Mouse (Mus musculus): ENCODE measurements around the gene Mical3. TPM values are rescaled to one million over a fixed set of nuclear protein-coding genes. Genes with fewer than 3 reads are reported as not detected.

Gene Mical3
- polyA plus RNA-seq, 1 experiment from 2014 or later = 11.9 TPM

GRCm38 (mm10) chr6:120943964-120944363 is 186.8 kb downstream of the Mical3 start:
- Histone ChIP-seq H3K27ac (no peak overlapping the region), H3K36me3 (peaks cover 15% of the 10 kb centered on the region; the same call in 1 of the 2 replicates), H3K4me2 (replicated peaks) (no peak overlapping the region), H3K4me1 (no peaks in the 10 kb centered on the region), H3K9ac (no peak overlapping the region), H3K4me3 (no peak overlapping the region), H3K27me3 (no peaks in the 10 kb centered on the region), H3K9me3 (no peaks in the 10 kb centered on the region)
- 86% methylated on average over 5 of the region's 5 CpGs for WGBS
- no peak for ATAC-seq (ENCODE audit: insufficient number of reproducible peaks, insufficient read depth, low FRiP score, low TSS enrichment)

DNA sequence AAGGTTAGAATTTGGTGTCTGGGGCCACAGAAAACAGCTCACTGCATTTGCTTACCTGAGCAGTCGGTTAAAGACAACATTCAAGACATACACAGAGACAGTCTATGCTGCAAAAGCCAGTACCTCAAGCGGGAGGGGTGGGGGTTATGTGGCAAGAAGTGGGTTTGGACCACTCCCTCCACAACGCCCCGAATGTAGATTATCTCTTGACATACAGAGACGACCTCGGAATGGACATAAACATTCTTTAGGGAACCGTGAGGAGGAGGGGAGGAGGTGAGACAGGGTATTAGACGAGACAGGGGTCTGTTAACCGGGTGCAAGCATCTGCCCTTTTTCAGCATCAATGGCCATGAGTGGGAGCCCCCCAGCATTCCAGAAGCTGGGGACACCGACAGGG is 187.2 kb downstream of the Mical3 start:
- Histone ChIP-seq H3K4me1 (no peaks in the 10 kb centered on the region), H3K4me2 (replicated peaks) (no peak overlapping the region), H3K27me3 (no peaks in the 10 kb centered on the region), H3K27ac (no peak overlapping the region), H3K4me3 (no peak overlapping the region), H3K9ac (no peak overlapping the region), H3K9me3 (no peaks in the 10 kb centered on the region), H3K36me3 (peaks cover 13% of the 10 kb centered on the region; the same call in 1 of the 2 replicates)
- 84% methylated on average over 10 of the region's 10 CpGs for WGBS
- no peak for ATAC-seq (ENCODE audit: insufficient number of reproducible peaks, insufficient read depth, low FRiP score, low TSS enrichment)

DNA sequence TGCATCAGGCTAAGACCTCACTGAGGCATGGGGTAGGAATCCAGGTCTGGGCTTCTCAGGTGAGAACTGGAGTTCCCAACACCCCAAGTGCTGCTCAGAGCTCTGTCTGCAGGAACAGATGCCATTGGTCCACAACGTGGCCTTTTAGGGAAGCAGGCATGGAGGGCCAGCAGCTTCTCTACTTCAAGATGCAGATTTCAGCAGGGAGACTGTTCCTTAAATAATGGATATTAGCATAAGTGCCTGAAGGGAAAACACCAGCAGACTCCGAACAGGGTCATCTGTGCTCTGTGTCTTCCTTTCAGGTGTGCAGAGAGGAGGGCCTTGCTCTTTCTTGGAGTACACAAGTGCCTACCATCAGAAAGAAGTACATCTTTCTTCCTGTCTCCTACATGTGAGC is 187.7 kb downstream of the Mical3 start:
- ATAC-seq (ENCODE audit: insufficient number of reproducible peaks, insufficient read depth, low FRiP score, low TSS enrichment) = no peak
- 73% methylated on average over 2 of the region's 2 CpGs for WGBS

DNA sequence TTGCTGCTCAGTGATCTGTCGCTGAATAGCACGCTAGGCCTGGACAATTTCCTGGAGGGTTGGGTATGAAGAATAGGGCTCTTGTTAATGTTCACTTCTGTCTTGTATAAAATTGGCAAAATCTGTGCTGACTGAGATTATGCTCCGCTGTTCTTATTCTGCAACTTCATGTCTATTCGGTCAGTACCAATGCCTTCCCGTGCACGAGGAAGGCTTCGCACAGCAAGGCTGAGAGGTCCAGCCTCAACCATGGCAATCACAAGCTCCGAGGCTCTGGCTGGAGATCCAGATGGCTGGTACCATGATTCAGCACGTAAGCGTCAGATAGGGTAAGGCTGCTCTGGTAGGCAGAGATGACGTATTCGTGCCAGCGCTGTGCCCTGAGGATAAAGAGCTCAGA is 189.2 kb downstream of the Mical3 start:
- Histone ChIP-seq H3K4me2 (replicated peaks) (no peak overlapping the region), H3K36me3 (0 out of 2 replicates have a peak, but pooled peaks cover 4% of the 10 kb centered on the region), H3K4me3 (no peak overlapping the region), H3K9me3 (no peaks in the 10 kb centered on the region), H3K27ac (no peak overlapping the region), H3K27me3 (no peaks in the 10 kb centered on the region), H3K9ac (no peak overlapping the region), H3K4me1 (no peaks in the 10 kb centered on the region)
- WGBS = 91% methylated on average over 13 of the region's 13 CpGs
- ATAC-seq (ENCODE audit: insufficient number of reproducible peaks, insufficient read depth, low FRiP score, low TSS enrichment) = no peak

More for the DNA sequence above, 187.7 kb downstream of the Mical3 start:
- Histone ChIP-seq H3K9ac (no peak overlapping the region), H3K9me3 (no peaks in the 10 kb centered on the region), H3K36me3 (0 out of 2 replicates have a peak, but pooled peaks cover 9% of the 10 kb centered on the region), H3K4me1 (no peaks in the 10 kb centered on the region), H3K4me2 (replicated peaks) (no peak overlapping the region), H3K27me3 (no peaks in the 10 kb centered on the region), H3K27ac (no peak overlapping the region), H3K4me3 (no peak overlapping the region)

DNA sequence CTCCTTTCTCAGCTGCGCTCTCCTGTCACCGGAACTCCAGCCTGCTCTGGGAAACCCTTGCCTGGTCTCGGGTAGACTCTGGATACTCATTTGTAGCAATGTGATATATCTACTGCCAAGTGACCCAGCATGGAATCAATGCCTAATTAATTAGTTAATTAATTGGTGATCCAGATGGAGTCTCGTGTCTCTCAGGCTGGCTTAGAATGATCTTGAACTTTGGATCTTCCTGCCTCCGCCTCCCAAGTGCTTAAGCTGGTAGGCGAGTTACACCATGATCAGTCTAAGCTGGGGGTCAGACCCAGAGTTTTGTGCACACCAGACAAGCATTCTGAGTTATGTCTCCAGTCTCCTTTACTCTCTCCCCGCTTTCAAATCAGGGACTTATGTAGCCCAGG is 189.7 kb downstream of the Mical3 start:
- H3K4me1 ChIP-seq = no peaks in the 10 kb centered on the region
- 86% methylated on average over 7 of the region's 7 CpGs for WGBS
- no peak overlapping the region for H3K4me2 ChIP-seq (replicated peaks)
- no peaks in the 10 kb centered on the region for H3K36me3 ChIP-seq
- no peak overlapping the region for H3K27ac ChIP-seq
- ATAC-seq (ENCODE audit: insufficient number of reproducible peaks, insufficient read depth, low FRiP score, low TSS enrichment) = no peak
- H3K9me3 ChIP-seq = no peaks in the 10 kb centered on the region
- H3K4me3 ChIP-seq = no peak overlapping the region
- H3K9ac ChIP-seq = no peak overlapping the region
- no peaks in the 10 kb centered on the region for H3K27me3 ChIP-seq

- WGBS = 81% methylated on average over 7 of the region's 7 CpGs
- Histone ChIP-seq H3K4me2 (replicated peaks) (no peak overlapping the region), H3K36me3 (no peaks in the 10 kb centered on the region), H3K4me1 (no peaks in the 10 kb centered on the region), H3K27me3 (no peaks in the 10 kb centered on the region), H3K27ac (no peak overlapping the region), H3K4me3 (no peak overlapping the region), H3K9ac (no peak overlapping the region), H3K9me3 (no peaks in the 10 kb centered on the region)
- no peak for ATAC-seq (ENCODE audit: insufficient number of reproducible peaks, insufficient read depth, low FRiP score, low TSS enrichment)
Measured at GRCm38 (mm10) chr6:120940446-120941083, 190.2 kb downstream of the Mical3 start.

GRCm38 (mm10) chr6:120939783-120940182 is 191.0 kb downstream of the Mical3 start:
- Histone ChIP-seq H3K9ac (no peak overlapping the region), H3K36me3 (0 out of 2 replicates have a peak, but pooled peaks cover 2% of the 10 kb centered on the region), H3K27me3 (no peaks in the 10 kb centered on the region), H3K4me2 (replicated peaks) (no peak overlapping the region), H3K4me3 (no peak overlapping the region), H3K4me1 (no peaks in the 10 kb centered on the region), H3K27ac (no peak overlapping the region), H3K9me3 (no peaks in the 10 kb centered on the region)
- 82% methylated on average over 3 of the region's 3 CpGs for WGBS
- ATAC-seq (ENCODE audit: insufficient number of reproducible peaks, insufficient read depth, low FRiP score, low TSS enrichment) = no peak

- Histone ChIP-seq H3K27ac (no peak overlapping the region), H3K4me1 (no peaks in the 10 kb centered on the region), H3K36me3 (peaks cover 11% of the 10 kb centered on the region), H3K9me3 (no peaks in the 10 kb centered on the region), H3K4me2 (replicated peaks) (no peak overlapping the region), H3K9ac (no peak overlapping the region), H3K27me3 (no peaks in the 10 kb centered on the region), H3K4me3 (no peak overlapping the region)
- no peak for ATAC-seq (ENCODE audit: insufficient number of reproducible peaks, insufficient read depth, low FRiP score, low TSS enrichment)
- WGBS = 85% methylated on average over 12 of the region's 12 CpGs
Measured at GRCm38 (mm10) chr6:120938763-120939450, 191.9 kb downstream of the Mical3 start.

- no peak for ATAC-seq (ENCODE audit: insufficient number of reproducible peaks, insufficient read depth, low FRiP score, low TSS enrichment)
- WGBS = 76% methylated on average over 11 of the region's 11 CpGs
- Histone ChIP-seq H3K27me3 (no peaks in the 10 kb centered on the region), H3K4me1 (no peaks in the 10 kb centered on the region), H3K9me3 (no peaks in the 10 kb centered on the region), H3K4me3 (no peak overlapping the region), H3K9ac (no peak overlapping the region), H3K27ac (no peak overlapping the region), H3K4me2 (replicated peaks) (no peak overlapping the region), H3K36me3 (peaks cover 17% of the 10 kb centered on the region)
Measured at GRCm38 (mm10) chr6:120937999-120938608, 192.7 kb downstream of the Mical3 start.

GRCm38 (mm10) chr6:120937104-120937617 is 193.6 kb downstream of the Mical3 start:
- 79% methylated on average over 16 of the region's 16 CpGs for WGBS
- Histone ChIP-seq H3K27me3 (no peaks in the 10 kb centered on the region), H3K9ac (no peak overlapping the region), H3K4me2 (replicated peaks) (no peak overlapping the region), H3K9me3 (no peaks in the 10 kb centered on the region), H3K36me3 (peaks cover 25% of the 10 kb centered on the region), H3K4me1 (no peaks in the 10 kb centered on the region), H3K27ac (no peak overlapping the region), H3K4me3 (no peak overlapping the region)
- no peak for ATAC-seq (ENCODE audit: insufficient number of reproducible peaks, insufficient read depth, low FRiP score, low TSS enrichment)

DNA sequence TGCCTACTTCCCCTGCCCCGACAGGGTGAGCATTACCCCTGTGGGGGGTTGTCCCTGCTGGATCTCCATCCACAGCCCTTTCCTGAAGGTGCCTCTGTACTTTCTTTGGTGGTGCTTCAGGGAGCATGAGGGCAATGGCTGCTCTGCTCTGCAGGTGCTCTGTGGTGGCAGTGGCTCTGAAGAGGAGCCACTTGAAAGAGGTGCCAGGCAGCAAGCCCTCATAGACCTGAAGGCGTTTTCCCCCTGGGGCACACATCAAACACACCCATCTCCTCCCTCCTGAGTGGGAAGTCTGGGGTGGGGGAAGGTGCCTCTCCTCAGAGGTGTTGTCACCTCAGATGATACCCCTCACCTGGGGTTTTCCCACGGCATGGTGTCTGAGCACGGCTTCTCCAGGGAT is 196.6 kb downstream of the Mical3 start:
- no peak overlapping the region for H3K4me3 ChIP-seq

GRCm38 (mm10) chr6:120933670-120934069 is 197.1 kb downstream of the Mical3 start:
- no peaks in the 10 kb centered on the region for H3K27me3 ChIP-seq
- no peak overlapping the region for H3K4me2 ChIP-seq (replicated peaks)
- no peaks in the 10 kb centered on the region for H3K4me1 ChIP-seq
- ATAC-seq (ENCODE audit: insufficient number of reproducible peaks, insufficient read depth, low FRiP score, low TSS enrichment) = no peak
- no peaks in the 10 kb centered on the region for H3K9me3 ChIP-seq
- H3K36me3 ChIP-seq = peaks cover 27% of the 10 kb centered on the region
- H3K9ac ChIP-seq = no peak overlapping the region
- 88% methylated on average over 7 of the region's 7 CpGs for WGBS
- H3K27ac ChIP-seq = no peak overlapping the region
- H3K4me3 ChIP-seq = no peak overlapping the region

More for the DNA sequence above, 196.6 kb downstream of the Mical3 start:
- no peak overlapping the region for H3K9ac ChIP-seq
- no peaks in the 10 kb centered on the region for H3K4me1 ChIP-seq
- ATAC-seq (ENCODE audit: insufficient number of reproducible peaks, insufficient read depth, low FRiP score, low TSS enrichment) = no peak
- H3K9me3 ChIP-seq = no peaks in the 10 kb centered on the region
- H3K27ac ChIP-seq = no peak overlapping the region
- no peak overlapping the region for H3K4me2 ChIP-seq (replicated peaks)
- 81% methylated on average over 4 of the region's 4 CpGs for WGBS
- peaks cover 27% of the 10 kb centered on the region for H3K36me3 ChIP-seq
- no peaks in the 10 kb centered on the region for H3K27me3 ChIP-seq

Measured in embryonic facial prominence, embryonic 12.5 days (tissue).